Mouse (Mus musculus): Measurements from ENCODE around the gene Il10ra. TPM values are rescaled to one million over a fixed set of nuclear protein-coding genes. Genes with fewer than 3 reads are reported as not detected.

Il10ra gene
- total RNA-seq (2023), result 10 to 100 TPM; 69.6 to 82.4 TPM

DNA sequence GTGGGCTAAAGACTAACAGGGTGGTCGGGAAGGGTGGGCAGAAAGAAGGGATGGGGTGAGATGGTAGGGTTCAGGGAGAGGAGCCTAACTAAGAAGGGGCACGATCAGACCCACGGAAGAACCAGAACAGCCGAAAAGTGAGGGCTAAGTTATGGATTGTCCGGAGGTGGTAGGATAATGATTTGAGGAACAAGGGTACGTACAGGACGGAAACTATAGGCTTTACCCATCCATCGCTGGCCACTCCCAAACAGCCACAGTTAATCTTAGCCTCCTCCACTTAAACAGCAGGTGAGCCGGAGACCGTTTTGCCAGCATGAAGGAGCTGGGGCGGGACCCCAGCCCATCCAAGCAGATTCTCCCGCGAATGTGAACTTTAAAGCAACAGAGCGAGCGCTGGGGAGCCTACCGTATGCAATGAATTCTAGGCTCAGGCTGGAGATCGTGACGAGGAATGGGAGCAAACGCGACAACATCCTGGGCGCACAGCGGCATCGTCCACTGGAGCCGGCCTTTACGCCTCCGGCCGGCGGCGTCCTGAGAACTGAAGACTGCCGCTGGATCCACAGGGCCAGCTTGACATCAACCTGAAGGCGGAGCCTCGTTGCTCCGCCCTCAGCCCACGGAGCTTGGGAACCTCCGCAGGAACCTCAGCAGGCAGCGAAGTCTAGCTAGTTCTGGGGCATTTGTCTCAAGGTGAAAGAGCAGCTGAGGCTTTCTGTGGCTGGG, at the start of gene Il10ra:
Gene Il10ra, minus strand, starts transcription at position 553 of the 729 bp plus-strand sequence.

Other genes with a start within 250 kb of the Il10ra start
- gene Mpzl2, start 229.3 kb downstream of the Il10ra start, total RNA-seq (2023), result under 1 TPM; 0.11 to 0.44 TPM
- 10 to 100 TPM in 1 of 2 experiments, 1 to 10 TPM in 1; 8.4 to 14.5 TPM for gene Mpzl3, start 214.0 kb downstream of the Il10ra start, total RNA-seq (2023)
- gene Jaml, start 190.0 kb downstream of the Il10ra start, total RNA-seq (2023), result 100 to 1,000 TPM in 1 of 2 experiments, 10 to 100 TPM in 1; 98.4 to 104 TPM
- 1 to 10 TPM; 1.2 to 1.3 TPM for gene Scn2b, start 151.4 kb downstream of the Il10ra start, total RNA-seq (2023)
- under 1 TPM in 1 of 2 experiments, not detected in 1; 0.40 TPM for gene Scn4b, start 130.8 kb downstream of the Il10ra start, total RNA-seq (2023)
- gene BC049352, start 87.1 kb downstream of the Il10ra start, total RNA-seq (2023), result under 1 TPM in 1 of 2 experiments, not detected in 1; 0.79 TPM
- under 1 TPM in 1 of 2 experiments, not detected in 1; 0.18 TPM for gene Tmprss4, start 65.1 kb downstream of the Il10ra start, total RNA-seq (2023)
- not detected for gene Tmprss13, start 50.0 kb upstream of the Il10ra start, total RNA-seq (2023)
- gene Fxyd6, start 101.0 kb upstream of the Il10ra start, total RNA-seq (2023), result under 1 TPM in 1 of 2 experiments, not detected in 1; 0.46 TPM
- gene Fxyd2, start 130.5 kb upstream of the Il10ra start, total RNA-seq (2023), result not detected
- not detected for gene Dscaml1, start 157.5 kb upstream of the Il10ra start, total RNA-seq (2023)